Mouse (Mus musculus): Measurements from ENCODE around the gene Arhgef15. TPM values are rescaled to one million over a fixed set of nuclear protein-coding genes. Genes with fewer than 3 reads are reported as not detected.

The Arhgef15 gene
- total RNA-seq, 4 experiments from 2014 or later = 26.6 to 30.9 (median 30.1) TPM

- no peak for DNase-seq (ENCODE audit: low spot score)
These were observed 32.5 kb downstream of the Arhgef15 start for GRCm38 (mm10) chr11:68924749-68925148.

DNA sequence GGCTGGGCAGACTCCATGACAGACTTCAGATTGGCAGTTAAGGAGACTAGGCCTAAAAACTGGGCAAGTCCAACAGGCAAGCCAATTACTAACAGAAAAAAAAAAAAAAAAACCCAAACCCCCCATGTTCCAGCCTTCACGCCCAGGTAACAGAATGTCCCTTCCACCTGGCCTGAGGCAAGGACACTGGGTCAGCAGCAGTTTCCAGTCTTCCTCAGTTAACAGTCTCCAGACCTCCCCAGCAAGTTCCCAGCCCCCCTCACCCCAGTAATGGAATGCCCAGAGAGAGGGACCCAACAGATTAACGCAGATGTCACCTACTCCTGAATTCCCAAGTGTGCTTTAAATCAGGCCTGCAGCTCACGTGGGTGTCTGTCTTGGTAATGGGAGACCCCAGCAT, 34.1 kb downstream of the Arhgef15 start:
- DNase-seq (ENCODE audit: low spot score) = no peak

DNA sequence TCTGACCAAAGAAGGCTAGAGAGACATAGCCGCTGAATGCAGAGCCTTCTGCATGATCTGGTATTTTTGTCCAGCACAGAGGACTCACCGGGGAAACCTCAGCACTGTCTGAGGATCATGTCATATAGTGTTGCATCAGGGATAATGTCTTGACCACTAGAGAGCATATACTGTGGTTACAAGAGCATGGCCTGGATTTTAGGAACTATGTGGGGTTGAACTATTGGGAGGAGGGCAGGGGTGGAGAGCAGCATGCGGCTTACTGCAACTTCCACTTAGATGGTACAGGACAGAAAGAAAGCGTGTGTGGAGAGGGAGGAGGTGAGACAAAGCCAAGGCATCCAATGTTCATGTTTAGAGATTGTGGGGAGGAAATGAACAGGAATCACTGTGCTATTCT, 42.7 kb downstream of the Arhgef15 start:
- no peak for DNase-seq (ENCODE audit: low spot score)

DNA sequence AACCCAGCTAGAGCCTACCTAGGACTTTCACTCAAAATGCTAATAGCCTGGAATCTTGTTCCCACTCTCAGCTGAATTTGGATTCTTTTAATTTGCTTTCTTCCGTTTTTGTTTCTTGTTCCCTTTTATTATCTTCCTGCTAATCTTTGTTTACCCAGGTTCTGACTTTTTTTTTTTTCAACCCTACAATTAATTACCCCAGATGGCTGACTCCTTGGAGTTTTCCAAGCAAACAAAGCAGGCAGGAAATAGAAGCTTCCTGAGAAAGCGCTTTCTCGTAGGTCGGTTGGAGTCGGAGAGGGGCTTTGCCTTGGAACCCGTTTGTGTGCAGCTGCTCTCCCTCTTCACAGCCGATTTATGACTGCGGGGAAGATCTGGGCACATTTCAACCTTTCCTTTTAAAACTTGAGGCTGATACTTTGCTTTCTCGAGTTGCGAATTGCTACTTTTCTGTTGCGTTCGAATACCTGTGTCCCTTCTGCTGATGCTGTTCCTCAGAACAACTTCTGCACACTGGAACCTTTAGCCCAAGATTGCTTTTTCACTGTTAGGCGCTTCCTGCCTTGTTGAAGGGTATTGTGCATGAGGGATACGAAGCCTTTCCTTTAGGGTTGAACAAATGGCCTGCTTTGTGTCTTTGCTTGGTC, 45.6 kb downstream of the Arhgef15 start:
- peak; percentile 48 for DNase-seq (ENCODE audit: low spot score)

DNA sequence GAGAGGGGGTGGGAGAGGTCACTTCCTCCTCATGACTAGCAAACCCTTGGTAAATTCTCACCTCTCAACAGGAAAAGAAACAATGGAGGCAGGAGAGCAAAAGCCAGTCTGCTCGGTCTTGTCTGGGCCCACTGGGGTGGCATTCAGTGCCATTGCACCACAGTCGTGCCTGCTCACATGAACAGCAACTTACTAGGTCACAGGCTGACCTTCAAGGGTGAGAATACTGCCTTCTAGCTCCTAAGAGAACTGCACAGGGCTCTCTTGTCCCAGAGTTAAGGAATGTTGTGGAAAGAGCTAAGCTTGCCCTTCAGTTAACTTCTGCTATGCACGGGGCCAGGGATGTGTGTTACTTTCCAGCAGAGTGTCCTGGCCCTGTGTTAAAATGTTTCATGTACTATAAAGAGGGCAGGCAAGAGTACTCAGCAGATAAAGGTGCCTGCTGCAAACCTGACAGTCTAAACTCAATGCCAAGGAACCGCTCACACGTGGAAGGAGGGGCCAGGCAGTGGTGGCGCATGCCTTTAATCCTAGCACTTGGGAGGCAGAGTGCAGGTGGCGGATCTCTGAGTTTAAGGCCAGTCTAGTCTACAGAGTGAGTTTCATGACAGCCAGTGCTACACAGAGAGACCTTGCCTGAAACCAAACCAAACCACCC, 48.3 kb downstream of the Arhgef15 start:
- no peak for DNase-seq (ENCODE audit: low spot score)

- DNase-seq (ENCODE audit: low spot score) = no peak
These were observed 50.0 kb downstream of the Arhgef15 start for GRCm38 (mm10) chr11:68907251-68907650.

DNA sequence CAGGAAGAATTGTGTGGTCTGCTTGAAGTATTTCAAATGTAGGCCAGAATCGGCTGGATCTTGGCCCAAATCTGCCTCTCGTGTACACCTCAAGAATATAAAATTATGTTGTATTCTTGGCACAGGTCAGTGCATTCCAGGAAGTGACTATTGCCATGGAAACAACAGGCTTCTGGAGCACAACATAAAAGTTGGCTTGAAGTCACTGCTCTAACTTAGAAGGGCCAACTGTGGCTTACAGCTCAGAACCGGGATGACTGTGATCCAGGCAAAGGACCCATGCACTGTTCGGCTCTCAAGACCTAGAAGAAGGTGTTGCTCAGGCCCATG, 50.9 kb downstream of the Arhgef15 start:
- DNase-seq (ENCODE audit: low spot score) = no peak

DNA sequence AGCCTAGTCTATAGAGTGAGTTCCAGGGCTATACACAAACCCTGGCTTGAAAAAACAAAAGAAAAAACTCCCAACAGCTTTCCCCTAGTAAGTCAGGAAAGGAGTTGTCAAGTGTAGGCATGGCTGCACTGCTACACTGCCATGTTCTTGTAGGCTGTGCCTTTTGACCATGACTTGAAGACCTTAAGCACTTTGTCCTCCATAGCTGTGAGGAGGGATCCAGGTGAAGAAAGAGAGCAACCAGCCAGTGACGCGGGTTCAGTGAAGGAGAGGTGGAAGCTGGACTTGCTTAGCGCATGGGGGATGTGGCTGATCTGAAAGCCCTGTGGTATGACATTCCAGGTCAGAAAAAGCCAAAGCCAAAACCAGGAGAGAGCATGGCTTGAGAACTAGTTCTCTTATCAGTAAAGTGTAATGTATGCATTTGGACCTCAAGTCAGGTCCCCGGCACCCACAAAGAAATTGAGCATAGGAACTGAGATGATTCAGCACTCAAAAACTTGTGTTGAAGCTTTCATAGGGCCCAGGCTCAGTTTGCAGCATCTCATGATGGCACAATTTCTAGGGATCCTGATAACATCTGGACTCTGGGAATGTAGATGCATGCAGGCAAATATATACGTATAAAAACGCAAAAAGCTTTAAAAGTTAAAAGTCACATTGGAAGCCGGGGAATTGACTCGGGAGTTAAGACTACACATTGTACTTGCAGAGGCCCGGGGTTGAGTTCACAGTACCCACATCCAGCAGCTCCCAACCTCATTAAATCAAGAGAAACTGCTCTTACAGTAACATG, 51.4 kb downstream of the Arhgef15 start:
- no peak for DNase-seq (ENCODE audit: low spot score)

GRCm38 (mm10) chr11:68905138-68905531, 52.1 kb downstream of the Arhgef15 start:
- no peak for DNase-seq (ENCODE audit: low spot score)

DNA sequence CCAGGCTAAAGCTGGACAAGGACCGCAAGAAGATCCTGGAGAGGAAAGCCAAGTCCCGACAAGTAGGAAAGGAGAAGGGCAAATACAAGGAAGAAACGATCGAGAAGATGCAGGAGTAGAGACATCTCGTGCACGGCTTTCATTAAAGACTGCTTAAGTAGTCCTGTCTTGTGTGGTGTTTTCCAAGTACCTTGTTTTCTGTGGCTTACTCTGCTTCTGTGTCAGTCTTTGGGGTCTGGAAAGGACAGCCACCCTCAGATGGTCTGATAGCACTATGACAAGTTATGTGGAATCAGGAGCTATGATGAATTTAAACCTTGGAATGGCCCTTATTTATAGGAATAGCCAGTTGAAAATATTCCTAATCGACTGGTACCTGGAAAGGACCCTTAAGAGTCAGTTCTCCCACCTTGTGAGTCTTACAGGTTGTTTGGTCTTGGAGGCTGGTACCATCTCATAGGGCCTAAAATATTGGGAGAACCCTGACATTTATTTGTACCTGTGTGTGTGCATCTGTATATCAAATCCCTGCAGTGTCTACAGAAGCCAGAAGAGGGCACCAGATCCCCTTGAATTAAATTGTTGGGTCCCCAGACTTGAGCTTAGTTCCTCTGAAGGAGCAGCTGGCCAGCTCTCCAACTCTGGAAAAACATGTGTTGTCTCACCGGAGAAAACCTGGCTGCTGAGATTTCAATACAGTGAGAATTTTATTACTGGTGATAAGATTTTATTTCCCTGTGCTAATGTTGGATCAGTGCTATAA, 52.7 kb downstream of the Arhgef15 start:
- peak; percentile 85 for DNase-seq (ENCODE audit: low spot score)

DNA sequence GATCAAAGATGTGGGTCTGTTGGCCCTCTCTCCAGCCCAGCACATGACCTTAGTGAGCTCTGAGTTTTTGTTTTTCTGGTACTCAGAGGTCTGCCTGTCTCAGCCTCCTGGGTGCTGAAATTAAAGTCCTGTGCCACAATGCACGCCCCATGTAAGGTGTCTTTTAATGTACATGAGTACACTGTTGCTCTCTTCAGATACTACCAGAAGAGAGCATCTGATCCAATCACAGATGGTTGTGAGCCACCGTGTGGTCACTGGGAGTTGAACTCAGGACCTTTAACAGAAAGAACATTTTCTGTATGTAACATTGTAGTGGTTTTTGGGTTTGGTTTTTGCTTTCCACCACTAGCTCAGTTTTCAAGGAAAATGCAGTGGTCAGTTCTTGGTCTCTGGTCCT, 53.5 kb downstream of the Arhgef15 start:
- DNase-seq (ENCODE audit: low spot score) = no peak

DNA sequence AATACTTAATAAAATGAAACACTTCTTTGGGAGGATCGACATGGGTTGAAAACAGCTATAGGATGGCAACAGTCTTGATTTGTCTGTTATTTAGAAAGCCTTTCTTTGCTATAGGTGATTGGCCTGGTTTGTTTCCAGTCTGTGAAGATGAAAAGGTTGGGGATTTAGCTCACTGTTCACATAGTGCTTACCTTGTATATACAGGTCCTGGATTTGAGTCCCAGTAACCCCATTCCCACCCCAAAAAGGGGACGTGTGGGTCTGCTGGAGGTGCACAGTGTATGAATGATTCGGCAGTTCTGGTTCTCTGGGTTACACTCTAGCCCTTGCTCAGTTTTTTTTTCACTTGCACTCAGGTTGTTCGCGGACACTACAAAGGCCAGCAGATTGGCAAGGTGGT, 54.5 kb downstream of the Arhgef15 start:
- no peak for DNase-seq (ENCODE audit: low spot score)

GRCm38 (mm10) chr11:68902367-68902766, 54.9 kb downstream of the Arhgef15 start:
- DNase-seq (ENCODE audit: low spot score) = no peak

- DNase-seq (ENCODE audit: low spot score) = no peak
These were observed 55.3 kb downstream of the Arhgef15 start for GRCm38 (mm10) chr11:68902047-68902364.

- DNase-seq (ENCODE audit: low spot score) = peak; percentile 98
These were observed 55.8 kb downstream of the Arhgef15 start, which contains the start of gene Rpl26 for GRCm38 (mm10) chr11:68901351-68902046. Gene Rpl26 (plus strand): TSS chr11:68901583.

GRCm38 (mm10) chr11:68900519-68901350, 56.5 kb downstream of the Arhgef15 start:
- DNase-seq (ENCODE audit: low spot score) = no peak

DNA sequence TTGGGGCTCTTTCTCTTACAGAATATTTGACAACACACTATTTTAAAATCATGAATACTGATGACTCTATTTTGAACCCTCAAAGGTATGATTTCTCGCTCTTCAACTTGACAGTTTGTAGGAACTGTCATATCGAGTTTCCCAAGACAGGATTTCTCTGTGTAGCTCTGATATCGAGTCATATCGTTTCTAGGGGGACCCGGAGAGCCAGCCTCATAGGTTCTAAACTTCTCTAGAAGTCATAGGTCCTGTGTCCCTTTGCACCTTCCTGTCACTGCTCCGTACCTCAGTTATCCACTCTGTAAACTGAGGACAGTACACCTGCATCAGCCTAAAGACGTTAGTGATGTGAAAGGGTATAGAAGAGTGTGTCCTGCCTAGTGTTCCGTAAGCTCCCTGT, 57.5 kb downstream of the Arhgef15 start:
- DNase-seq (ENCODE audit: low spot score) = no peak

DNA sequence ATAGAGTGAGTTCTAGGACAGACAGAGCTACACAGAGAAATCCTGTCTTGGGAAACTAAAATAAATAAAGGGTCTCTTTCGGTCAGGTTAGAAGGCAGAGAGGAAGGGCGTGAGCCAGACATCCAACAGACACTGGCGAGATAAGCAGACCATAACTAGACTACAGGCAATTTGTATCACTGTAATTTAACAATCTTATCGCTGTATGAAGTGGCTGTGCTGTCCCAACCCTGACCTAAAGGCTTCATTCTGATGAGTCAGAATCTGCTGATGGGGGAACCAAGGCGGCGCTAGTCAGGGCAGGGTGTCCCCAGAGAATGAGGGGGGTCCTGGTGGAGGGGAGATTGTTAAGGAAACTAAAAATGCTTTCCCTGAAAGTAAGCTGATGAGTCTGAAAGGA, 58.5 kb downstream of the Arhgef15 start:
- DNase-seq (ENCODE audit: low spot score) = no peak

DNA sequence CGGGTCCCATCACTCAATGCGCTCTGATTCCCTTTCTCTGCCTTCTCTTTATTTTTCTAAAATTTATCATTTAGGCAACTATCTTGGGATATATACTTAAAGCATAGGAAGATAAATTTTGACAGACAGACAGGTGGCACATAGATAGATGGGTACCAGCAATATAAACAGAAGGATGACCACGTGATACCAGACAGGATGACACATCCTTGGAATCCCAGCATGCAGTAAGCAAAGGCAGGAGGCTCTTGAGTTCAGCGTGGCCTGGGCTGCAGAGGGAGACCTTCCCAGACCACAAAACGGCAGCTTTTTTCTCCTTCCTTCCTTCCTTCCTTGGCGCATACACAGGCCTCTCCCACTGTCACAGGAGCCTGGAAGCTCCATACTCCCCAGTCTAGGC, 59.4 kb downstream of the Arhgef15 start:
- no peak for DNase-seq (ENCODE audit: low spot score)

DNA sequence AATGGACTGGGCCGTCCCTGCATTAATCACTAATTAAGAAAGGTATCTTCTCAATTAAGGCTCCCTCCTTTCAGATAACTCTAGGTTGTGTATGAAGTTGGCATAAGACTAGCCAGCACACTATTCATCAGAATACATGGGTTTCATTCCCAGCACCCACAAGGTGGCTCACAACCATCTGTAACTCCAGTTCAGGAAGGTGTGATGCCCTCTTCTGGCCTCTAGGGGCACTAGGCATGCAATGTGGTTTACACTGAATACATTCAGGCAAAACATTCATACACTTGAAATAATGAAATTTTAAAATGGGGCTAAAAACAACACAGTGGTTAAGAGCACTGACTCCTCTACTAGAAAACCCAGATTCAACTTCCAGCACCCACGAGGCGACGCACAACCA, 60.2 kb downstream of the Arhgef15 start:
- DNase-seq (ENCODE audit: low spot score) = no peak

GRCm38 (mm10) chr11:68896247-68896646, 61.0 kb downstream of the Arhgef15 start:
- no peak for DNase-seq (ENCODE audit: low spot score)
